Mouse (Mus musculus) embryonic facial prominence, embryonic 11.5 days (tissue): ENCODE measurements at regions not wholly inside any gene's neighbourhood (a gene's known extent, or its start where the extent isn't known, plus 50 kb on each side); places are given as distances from the start of the nearest gene placed in this dataset.

ENCODE experiments used
- ATAC-seq: fragments of 200-750 bp; cut with Nextera tagmentation; replicated peaks from 2 replicates; pipeline ENCODE4 v1.8.0; 2017; ENCODE audit warnings: low read depth; ENCODE audit not compliant: insufficient number of reproducible peaks, low FRiP score, low TSS enrichment
- DNase-seq: peaks from one replicate; pipeline ENCODE4 v3.0.0-alpha.2; 2015; ENCODE audit warnings: low spot score
- H3K27ac ChIP-seq: fragments of 300-500 bp; sonication (generic); replicated peaks from 2 replicates; pipeline ENCODE4 v1.5.1; 2014; ENCODE audit warnings: mild to moderate bottlenecking, low read depth, low read length, control low read depth
- H3K27me3 ChIP-seq: fragments of 300-500 bp; sonication (generic); 2 replicates; pipeline ENCODE4 v1.6.1; 2014; ENCODE audit warnings: mild to moderate bottlenecking, low read length, moderate library complexity, mixed read lengths; ENCODE audit not compliant: control insufficient read depth, insufficient read depth
- H3K36me3 ChIP-seq: fragments of 300-500 bp; sonication (generic); replicated peaks from 2 replicates; pipeline ENCODE4 v1.6.1; 2014; ENCODE audit warnings: low read depth, mild to moderate bottlenecking, low read length, moderate library complexity, mixed read lengths; ENCODE audit not compliant: control insufficient read depth, insufficient read depth
- H3K4me1 ChIP-seq: fragments of 300-500 bp; sonication (generic); 2 replicates; pipeline ENCODE4 v1.6.1; 2014; ENCODE audit warnings: low read length, mixed read lengths; ENCODE audit not compliant: control insufficient read depth, insufficient read depth
- H3K4me2 ChIP-seq: fragments of 300-500 bp; sonication (generic); 2 replicates; pipeline ENCODE4 v1.6.1; 2014; ENCODE audit warnings: low read depth, mild to moderate bottlenecking, control low read depth, low read length, moderate library complexity
- H3K4me3 ChIP-seq: fragments of 300-500 bp; sonication (generic); 2 replicates; pipeline ENCODE4 v1.5.1; 2014; ENCODE audit warnings: low read depth, low read length, control low read depth
- H3K9ac ChIP-seq: fragments of 300-500 bp; sonication (generic); replicated peaks from 2 replicates; pipeline ENCODE4 v1.6.1; 2014; ENCODE audit warnings: mild to moderate bottlenecking, control low read depth, low read length
- H3K9me3 ChIP-seq: fragments of 300-500 bp; sonication (generic); replicated peaks from 2 replicates; pipeline ENCODE4 v1.6.1; 2016; ENCODE audit warnings: mild to moderate bottlenecking, low read length, inconsistent platforms, mixed read lengths; ENCODE audit not compliant: control insufficient read depth
- WGBS: fragments of 180-500 bp; shearing (Covaris S2); extraction: QIAGEN DNeasy Blood & Tissue Kit; methylation state at CpG from one replicate; pipeline ENCODE4 v1.1.7; 2014; 5-methylcytosine and 5-hydroxymethylcytosine counted together

DNA sequence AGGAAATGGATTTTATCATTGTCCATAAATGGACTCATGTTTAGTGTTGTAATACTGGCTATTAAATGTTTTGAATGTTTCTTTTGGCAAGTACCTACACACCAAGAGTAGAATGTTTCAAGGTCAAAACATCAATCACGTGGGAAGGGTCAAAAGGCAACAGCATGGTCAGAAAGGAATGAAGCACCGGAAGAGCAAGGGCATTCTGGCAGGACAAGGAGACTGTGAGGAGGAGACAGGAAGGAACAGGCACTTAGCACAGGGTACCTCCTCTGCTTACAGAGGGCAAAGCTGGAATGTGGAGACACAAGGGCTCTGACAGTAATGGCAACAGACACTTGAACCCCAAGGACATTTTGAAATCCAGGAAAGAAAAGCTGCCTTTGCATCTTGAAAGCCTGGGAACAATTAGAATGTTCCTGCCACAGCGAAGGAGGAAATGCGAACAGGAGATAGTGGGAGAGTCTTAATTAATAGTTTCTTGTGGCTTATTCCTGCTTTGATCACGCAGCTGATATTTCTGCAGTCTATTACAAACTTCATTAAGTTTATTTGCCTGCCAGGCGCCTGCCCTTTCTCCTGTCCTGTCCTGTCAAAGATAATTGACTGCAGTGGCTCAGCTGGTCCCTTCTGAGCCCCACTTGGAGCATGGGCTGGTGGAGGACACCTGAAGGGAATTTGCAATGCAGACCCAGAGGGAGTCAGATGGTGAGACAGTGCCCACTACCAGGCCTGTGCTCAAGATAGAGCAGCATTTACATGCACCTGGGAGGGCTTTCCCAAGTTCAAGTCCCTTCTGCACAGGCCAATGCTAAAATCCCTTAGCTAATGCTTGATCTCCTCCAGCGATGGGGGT is 151.2 kb upstream of the Kcnd3 start:
- Histone ChIP-seq H3K9me3 (no peaks in the 10 kb centered on the region), H3K4me2 (no peak overlapping the region), H3K4me3 (no peak overlapping the region), H3K4me1 (no peaks in the 10 kb centered on the region), H3K27me3 (no peaks in the 10 kb centered on the region), H3K36me3 (no peaks in the 10 kb centered on the region), H3K9ac (no peak overlapping the region), H3K27ac (no peak overlapping the region)
- peak; percentile 35 for DNase-seq
- 32% methylated on average over 7 of the region's 7 CpGs for WGBS
- no peak for ATAC-seq

DNA sequence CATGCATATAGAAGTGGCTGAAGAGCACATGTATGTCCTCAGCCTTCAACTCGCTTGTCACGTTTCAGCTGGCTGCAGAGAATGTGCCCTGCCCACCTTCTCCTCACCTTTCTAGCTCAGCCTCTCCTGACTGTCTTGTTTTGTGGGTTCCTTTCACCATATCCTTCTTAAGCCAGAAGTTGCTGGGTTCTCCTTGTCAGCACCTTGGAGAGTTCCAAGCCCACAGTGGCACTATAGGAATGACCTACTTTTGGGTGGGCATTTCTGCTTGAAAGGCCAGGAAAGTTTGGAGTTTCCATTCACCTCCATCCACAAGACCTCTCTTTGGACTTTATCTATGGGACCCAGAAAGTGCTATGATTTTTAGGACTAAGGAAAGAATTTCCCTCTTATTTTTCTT is 144.5 kb upstream of the Kcnd3 start:
- no peaks in the 10 kb centered on the region for H3K27me3 ChIP-seq
- WGBS, result 54% methylated on average over 2 of the region's 2 CpGs

DNA sequence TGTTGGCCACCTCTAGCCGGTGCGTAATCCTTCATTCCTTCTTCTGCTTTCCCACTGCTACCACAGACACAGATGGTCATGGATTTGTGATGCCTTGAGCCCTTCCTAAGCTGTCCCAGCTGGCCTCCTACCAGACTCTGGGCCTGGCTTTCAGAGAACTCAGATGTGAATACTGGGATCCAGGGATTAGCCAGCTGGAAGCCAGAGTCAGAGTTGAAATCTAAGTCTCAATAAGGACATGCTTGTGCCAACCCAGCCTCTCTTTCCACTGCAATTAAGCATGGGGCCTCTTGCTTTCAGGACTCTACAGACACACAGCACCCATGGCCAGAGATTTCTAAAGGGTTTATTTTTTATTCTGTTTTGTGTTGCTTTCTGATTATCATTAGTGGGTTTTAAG is 143.1 kb upstream of the Kcnd3 start:
- Histone ChIP-seq H3K4me1 (no peaks in the 10 kb centered on the region), H3K9ac (no peak overlapping the region), H3K9me3 (no peaks in the 10 kb centered on the region), H3K27ac (no peak overlapping the region), H3K4me3 (no peak overlapping the region), H3K36me3 (no peaks in the 10 kb centered on the region), H3K27me3 (no peaks in the 10 kb centered on the region), H3K4me2 (no peak overlapping the region)
- no peak for ATAC-seq
- no peak for DNase-seq
- 88% methylated on average over 2 of the region's 2 CpGs for WGBS

More for the DNA sequence above, 144.5 kb upstream of the Kcnd3 start:
- Histone ChIP-seq H3K4me3 (no peak overlapping the region), H3K4me1 (no peaks in the 10 kb centered on the region), H3K9ac (no peak overlapping the region), H3K27ac (no peak overlapping the region), H3K36me3 (no peaks in the 10 kb centered on the region), H3K9me3 (no peaks in the 10 kb centered on the region), H3K4me2 (no peak overlapping the region)
- DNase-seq (peak; percentile 76), ATAC-seq (no peak)

GRCm38 (mm10) chr3:105353268-105353667 is 98.9 kb upstream of the Kcnd3 start:
- H3K27ac ChIP-seq, result no peak overlapping the region
- H3K4me2 ChIP-seq, result no peak overlapping the region
- H3K36me3 ChIP-seq, result no peaks in the 10 kb centered on the region
- no peak overlapping the region for H3K9ac ChIP-seq
- no peak overlapping the region for H3K4me3 ChIP-seq
- DNase-seq (no peak), ATAC-seq (no peak)
- no peaks in the 10 kb centered on the region for H3K27me3 ChIP-seq
- 87% methylated on average over 4 of the region's 4 CpGs for WGBS
- no peaks in the 10 kb centered on the region for H3K4me1 ChIP-seq
- H3K9me3 ChIP-seq, result no peaks in the 10 kb centered on the region

DNA sequence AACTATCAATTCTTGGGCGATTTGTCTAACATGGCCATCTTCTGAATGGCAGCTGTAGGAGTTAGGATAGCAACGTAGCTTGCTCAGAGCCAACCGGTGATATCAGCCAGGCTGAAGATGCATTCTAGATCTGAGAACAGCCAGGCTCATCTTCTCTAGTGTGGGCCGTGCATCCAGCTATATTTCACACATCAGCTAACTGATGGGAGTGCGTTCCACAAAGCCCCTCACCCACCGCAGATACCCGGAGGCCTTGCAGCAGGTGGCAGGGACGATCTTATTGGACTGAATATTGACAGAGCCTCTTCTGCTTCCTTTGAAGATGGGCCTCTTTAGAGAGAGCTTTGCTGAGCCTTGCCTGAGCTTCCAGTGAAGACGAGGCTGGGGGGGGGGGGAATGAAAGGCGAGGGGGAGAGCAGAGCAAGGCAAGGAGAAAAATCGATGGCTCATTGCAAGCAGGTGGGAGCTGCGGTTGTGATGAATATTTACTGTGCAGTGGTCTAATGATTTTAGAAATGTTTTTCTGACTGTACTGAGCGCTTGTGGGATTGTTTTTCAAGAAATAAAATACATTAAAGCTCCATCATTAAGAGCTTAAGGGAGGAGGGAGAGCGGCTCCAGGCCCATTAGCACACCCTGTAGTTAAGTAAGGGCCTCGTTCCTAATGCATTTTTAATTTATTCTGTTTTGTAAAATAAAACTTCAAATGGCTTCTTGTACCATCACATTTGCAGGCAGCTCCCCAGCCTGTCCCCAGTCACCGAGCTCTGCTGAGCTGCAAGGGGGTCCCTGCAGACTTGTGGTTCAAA is 97.8 kb upstream of the Kcnd3 start:
- H3K9me3 ChIP-seq, result no peaks in the 10 kb centered on the region
- WGBS, result 77% methylated on average over 16 of the region's 16 CpGs
- no peak overlapping the region for H3K9ac ChIP-seq
- ATAC-seq (no peak), DNase-seq (no peak)
- H3K27me3 ChIP-seq, result no peaks in the 10 kb centered on the region
- no peak overlapping the region for H3K4me3 ChIP-seq
- H3K4me1 ChIP-seq, result no peaks in the 10 kb centered on the region
- H3K36me3 ChIP-seq, result no peaks in the 10 kb centered on the region
- no peak overlapping the region for H3K4me2 ChIP-seq
- H3K27ac ChIP-seq, result no peak overlapping the region

- no peaks in the 10 kb centered on the region for H3K4me1 ChIP-seq
- no peak overlapping the region for H3K4me2 ChIP-seq
- H3K9me3 ChIP-seq, result no peaks in the 10 kb centered on the region
- H3K27me3 ChIP-seq, result no peaks in the 10 kb centered on the region
- 81% methylated on average over 2 of the region's 2 CpGs for WGBS
- H3K36me3 ChIP-seq, result no peaks in the 10 kb centered on the region
- no peak overlapping the region for H3K27ac ChIP-seq
- H3K4me3 ChIP-seq, result no peak overlapping the region
- ATAC-seq (no peak), DNase-seq (no peak)
- no peak overlapping the region for H3K9ac ChIP-seq
These were observed 94.6 kb upstream of the Kcnd3 start for GRCm38 (mm10) chr3:105357511-105357910.

DNA sequence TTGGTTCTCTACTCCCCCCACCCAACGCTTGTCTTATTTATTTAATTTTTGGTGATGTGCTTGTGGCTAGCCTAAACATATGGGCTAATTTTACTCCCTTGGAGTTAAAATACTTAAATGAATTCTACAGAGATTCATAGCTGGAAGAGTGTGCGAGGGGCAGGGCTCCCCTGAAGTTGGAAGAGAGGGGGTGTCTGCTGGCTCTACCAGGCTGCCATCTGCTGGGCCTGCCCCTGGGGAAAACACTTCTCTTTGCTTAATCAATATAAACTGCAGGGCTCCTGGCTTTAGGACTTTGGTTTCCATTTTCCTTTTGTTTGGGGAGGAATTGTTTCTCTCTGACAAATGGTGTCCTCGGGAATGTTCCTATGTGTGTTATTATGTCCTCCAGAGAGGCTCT is 92.5 kb upstream of the Kcnd3 start:
- ATAC-seq, result no peak
- 61% methylated on average over 3 of the region's 3 CpGs for WGBS
- DNase-seq, result no peak
- H3K27me3 ChIP-seq, result no peaks in the 10 kb centered on the region
- H3K9ac ChIP-seq, result no peak overlapping the region
- no peak overlapping the region for H3K4me2 ChIP-seq
- H3K4me1 ChIP-seq, result no peaks in the 10 kb centered on the region
- no peak overlapping the region for H3K27ac ChIP-seq
- H3K36me3 ChIP-seq, result no peaks in the 10 kb centered on the region
- no peak overlapping the region for H3K4me3 ChIP-seq
- H3K9me3 ChIP-seq, result no peaks in the 10 kb centered on the region

- Histone ChIP-seq H3K4me1 (no peaks in the 10 kb centered on the region), H3K9me3 (no peaks in the 10 kb centered on the region), H3K9ac (no peak overlapping the region), H3K4me2 (no peak overlapping the region), H3K36me3 (no peaks in the 10 kb centered on the region), H3K4me3 (no peak overlapping the region), H3K27me3 (no peaks in the 10 kb centered on the region), H3K27ac (no peak overlapping the region)
- ATAC-seq (no peak), DNase-seq (no peak)
- WGBS, result 81% methylated on average over 5 of the region's 5 CpGs
These were observed 87.4 kb upstream of the Kcnd3 start for GRCm38 (mm10) chr3:105364685-105365084.
